Comparison of ENCODE assay signal across 8 mouse cellular contexts in genomic region chr1:106171241-106172220, GRCm38 (mm10). TPM values are rescaled to one million over a fixed set of nuclear protein-coding genes. Genes with fewer than 3 reads are reported as not detected.
DNase-seq lines count a peak whose midpoint lies in the region; ATAC-seq and TF ChIP-seq lines count a peak whose summit lies in the region.

Gene Phlpp1, plus strand, starts transcription at chr1:106171752.

- H3K36me3 ChIP-seq in embryonic facial prominence, embryonic 15.5 days, result no peaks in the 10 kb centered on the region
- H3K36me3 ChIP-seq in limb, embryonic 14.5 days (ENCODE audit: control insufficient read depth, insufficient read depth, low read length), result no peaks in the 10 kb centered on the region
- H3K36me3 ChIP-seq in midbrain, postnatal 0 days (ENCODE audit: insufficient read depth, low read length), result no peaks in the 10 kb centered on the region

- H3K27me3 ChIP-seq in embryonic facial prominence, embryonic 15.5 days, result no peaks in the 10 kb centered on the region
- H3K27me3 ChIP-seq in limb, embryonic 14.5 days (ENCODE audit: control insufficient read depth, insufficient read depth, low read length), result no peaks in the 10 kb centered on the region
- no peaks in the 10 kb centered on the region for H3K27me3 ChIP-seq in midbrain, postnatal 0 days (ENCODE audit: insufficient read depth, low read length)

- H3K27ac ChIP-seq in bone marrow, adult 2 months (ENCODE audit: control insufficient read depth, insufficient read depth, low read depth, low read length, poor library complexity), result peak within 1 kb of the TSS; percentile 82
- peak within 1 kb of the TSS; percentile 90 for H3K27ac ChIP-seq in embryonic facial prominence, embryonic 15.5 days (replicated peaks)
- H3K27ac ChIP-seq in limb, embryonic 14.5 days (replicated peaks; ENCODE audit: low read depth, low read length), result peak within 1 kb of the TSS; percentile 83
- peak within 1 kb of the TSS; percentile 98 for H3K27ac ChIP-seq in midbrain, postnatal 0 days (ENCODE audit: low read depth, low read length)

- TF ChIP-seq CTCF in bone marrow, adult 2 months (IDR thresholded peaks at IDR 0.05; ENCODE audit: control insufficient read depth, insufficient read depth, low read length), result peak; percentile 65
- peak; percentile 86 for TF ChIP-seq CTCF in midbrain, postnatal 0 days (IDR thresholded peaks at IDR 0.05)

- H3K4me3 ChIP-seq in bone marrow, adult 2 months (replicated peaks; ENCODE audit: control insufficient read depth, low read depth, low read length), result peak within 1 kb of the TSS; percentile 73
- H3K4me3 ChIP-seq in embryonic facial prominence, embryonic 15.5 days (replicated peaks), result peak within 1 kb of the TSS; percentile 77
- H3K4me3 ChIP-seq in limb, embryonic 14.5 days (replicated peaks; ENCODE audit: low read length), result peak within 1 kb of the TSS; percentile 80
- H3K4me3 ChIP-seq in midbrain, postnatal 0 days (ENCODE audit: low read depth, low read length), result peak within 1 kb of the TSS; percentile 95

- H3K4me1 ChIP-seq in bone marrow, adult 2 months (ENCODE audit: control insufficient read depth, insufficient read depth, low read length), result peaks cover 1% of the 10 kb centered on the region
- peaks cover 22% of the 10 kb centered on the region for H3K4me1 ChIP-seq in embryonic facial prominence, embryonic 15.5 days
- H3K4me1 ChIP-seq in limb, embryonic 14.5 days (ENCODE audit: control insufficient read depth, insufficient read depth, low read length), result peaks cover 26% of the 10 kb centered on the region
- H3K4me1 ChIP-seq in midbrain, postnatal 0 days (ENCODE audit: insufficient read depth, low read length), result peaks cover 3% of the 10 kb centered on the region; the same call in 1 of the 2 replicates

- peak; percentile 100 for DNase-seq in 416B (ENCODE audit: low read depth)
- peak; percentile 100 for DNase-seq in heart, adult 8-10 months (ENCODE audit: low spot score)
- DNase-seq in kidney, adult 9 months, result peak; percentile 100
- DNase-seq in limb, embryonic 14.5 days (ENCODE audit: low spot score), result peak; percentile 99
- DNase-seq in midbrain, postnatal 0 days (ENCODE audit: low spot score), result peak; percentile 100
- peak; percentile 98 to 99 for DNase-seq in spleen, postnatal 14 days (ENCODE audit: low spot score in 2 of 2)

- TF ChIP-seq POLR2A in bone marrow, adult 2 months (IDR thresholded peaks at IDR 0.05; ENCODE audit: borderline replicate concordance, control insufficient read depth, low read depth, low read length), result no peak
- 0 out of 2 replicates have a peak, but pooled peaks have one; percentile 33 for TF ChIP-seq POLR2A in limb, embryonic 14.5 days (IDR thresholded peaks at IDR 0.05; ENCODE audit: borderline replicate concordance, extremely low read depth, insufficient read depth, insufficient read length)

- H3K4me2 ChIP-seq in embryonic facial prominence, embryonic 15.5 days (replicated peaks), result peak within 1 kb of the TSS; percentile 67
- peak within 1 kb of the TSS; percentile 72 for H3K4me2 ChIP-seq in limb, embryonic 14.5 days (replicated peaks; ENCODE audit: low read depth, low read length, severe bottlenecking)
- H3K4me2 ChIP-seq in midbrain, postnatal 0 days (ENCODE audit: low read depth, low read length, poor library complexity, severe bottlenecking), result peak within 1 kb of the TSS; percentile 87

- H3K9me3 ChIP-seq in embryonic facial prominence, embryonic 15.5 days (replicated peaks), result no peaks in the 10 kb centered on the region
- no peaks in the 10 kb centered on the region for H3K9me3 ChIP-seq in limb, embryonic 14.5 days (ENCODE audit: control insufficient read depth, low read length)
- H3K9me3 ChIP-seq in midbrain, postnatal 0 days (ENCODE audit: low read length), result no peaks in the 10 kb centered on the region

- peak within 1 kb of the TSS; percentile 91 for H3K9ac ChIP-seq in embryonic facial prominence, embryonic 15.5 days
- peak within 1 kb of the TSS; percentile 84 for H3K9ac ChIP-seq in limb, embryonic 14.5 days (ENCODE audit: low read depth, low read length, severe bottlenecking)
- H3K9ac ChIP-seq in midbrain, postnatal 0 days (replicated peaks; ENCODE audit: low read length, poor library complexity, severe bottlenecking), result peak within 1 kb of the TSS; percentile 97

- WGBS in bone marrow, adult 2 months, result 2% methylated on average over 107 of the region's 113 CpGs
- WGBS in embryonic facial prominence, embryonic 15.5 days, result under 1% methylated on average over 91 of the region's 113 CpGs
- WGBS in limb, embryonic 14.5 days, result 0% methylated on average over 35 of the region's 113 CpGs
- under 1% methylated on average over 70 of the region's 113 CpGs for WGBS in midbrain, postnatal 0 days

- ATAC-seq in embryonic facial prominence, embryonic 15.5 days (ENCODE audit: insufficient number of reproducible peaks, low FRiP score, low TSS enrichment, low read depth), result peak; percentile 99
- peak; percentile 98 for ATAC-seq in limb, embryonic 14.5 days (ENCODE audit: low FRiP score, low read depth)
- ATAC-seq in midbrain, postnatal 0 days (ENCODE audit: low FRiP score), result peak; percentile 99

RNA-seq across cellular contexts. Expression of gene Phlpp1, which starts in this region (rescaled TPM):
- 2.6 and 3.2 TPM in 2 replicates for polyA plus RNA-seq in bone marrow, adult 2 months (2011; ENCODE audit: insufficient read depth, insufficient read length, low replicate concordance, missing spikeins)
- polyA plus RNA-seq in embryonic facial prominence, embryonic 15.5 days (2015; fragmentation: Nextera tagmentation; extraction: Ambion mirVana), result 4.7 and 5.1 TPM in 2 replicates
- total RNA-seq in heart, adult 8-10 months (2022), result 10 to 100 TPM; 15.4 to 17.3 (median 16.4) TPM
- 9.3 and 10.8 TPM in 2 replicates for polyA plus RNA-seq in limb, embryonic 14.5 days (2012; rRNA removed)
- polyA plus RNA-seq in limb, embryonic 14.5 days (2014; fragmentation: Nextera tagmentation; extraction: Ambion mirVana), result 3.9 and 5.5 TPM in 2 replicates
- 34.0 and 39.6 TPM in 2 replicates for total RNA-seq in midbrain, postnatal 0 days (2014; rRNA removed)
- 5.2 and 5.3 TPM in 2 replicates for polyA plus RNA-seq in midbrain, postnatal 0 days (2015; fragmentation: Nextera tagmentation; extraction: Ambion mirVana)

Comparison
In these comparisons a context has a peak if more than half of its experiments do, and no peak if none do; other contexts are left out.
1. Peak in every context shown above with its lines: DNase-seq, ATAC-seq, H3K4me3 ChIP-seq and H3K27ac ChIP-seq.